Mouse (Mus musculus) cerebellum, adult 2 months (tissue): ENCODE results near the gene Dcxr.

ENCODE experiments used
- CTCF ChIP-seq: fragments of 200-500 bp; IDR thresholded peaks from 2 replicates; pipeline ENCODE4 v1.5.1; 2011; ENCODE audit warnings: low read depth, mild to moderate bottlenecking, control low read depth, low read length, moderate library complexity, borderline replicate concordance; ENCODE audit not compliant: insufficient read depth
- POLR2A ChIP-seq: fragments of 200-500 bp; IDR thresholded peaks from 2 replicates; pipeline ENCODE4 v1.6.1; 2011; ENCODE audit warnings: low read length, control low read depth, borderline replicate concordance; ENCODE audit not compliant: insufficient read depth

- no peak for TF ChIP-seq POLR2A
- TF ChIP-seq CTCF: no peak
These were observed 43.5 kb downstream of the Dcxr start for GRCm38 (mm10) chr11:120683536-120683935.
